In genomic region chr14:26785695-26786094, GRCm38 (mm10) we compare ENCODE assay signal across 12 mouse cellular contexts.
A peak's percentile ranks its signal among the peaks of the same experiment; 100 is the strongest.
DNase-seq lines count a peak whose midpoint lies in the region; ATAC-seq lines count a peak whose summit lies in the region.
"Had no signal": no experiment of that assay in that cellular context is flagged by ENCODE, and none has a peak within 500 bp of the region (broad histone marks: within the 10 kb centered on the region; RNA-seq: fewer than 3 reads in every experiment).

No protein-coding gene starts in this region.

- WGBS in hindbrain, embryonic 11.5 days, result 63% methylated on average over 4 of the region's 4 CpGs
- 57% methylated on average over 4 of the region's 4 CpGs for WGBS in hindbrain, embryonic 16.5 days

- H3K27me3 ChIP-seq in hindbrain, embryonic 11.5 days (ENCODE audit: control insufficient read depth, insufficient read depth, low read length), result no peaks in the 10 kb centered on the region
- H3K27me3 ChIP-seq in hindbrain, embryonic 16.5 days (replicated peaks; ENCODE audit: control insufficient read depth, insufficient read depth, low read length), result no peaks in the 10 kb centered on the region
- H3K27me3 ChIP-seq: liver, embryonic 13.5 days; neural tube, embryonic 12.5 days; stomach, embryonic 15.5 days had no signal

- no peak overlapping the region for H3K27ac ChIP-seq in hindbrain, embryonic 11.5 days (ENCODE audit: low read depth, low read length)
- no peak overlapping the region for H3K27ac ChIP-seq in hindbrain, embryonic 16.5 days (ENCODE audit: low read depth, low read length)
- H3K27ac ChIP-seq: liver, embryonic 13.5 days; neural tube, embryonic 12.5 days; stomach, embryonic 15.5 days had no signal

- no peak overlapping the region for H3K4me3 ChIP-seq in hindbrain, embryonic 11.5 days (ENCODE audit: low read depth, low read length)
- no peak overlapping the region for H3K4me3 ChIP-seq in hindbrain, embryonic 16.5 days (ENCODE audit: low read length)
- H3K4me3 ChIP-seq: liver, embryonic 13.5 days; neural tube, embryonic 12.5 days; stomach, embryonic 15.5 days had no signal

- DNase-seq in adrenal gland, adult 2 months, result peak; percentile 9
- no peak for DNase-seq in adrenal gland, postnatal 4 days (ENCODE audit: low spot score in 2 of 2)
- peak; percentile 6 for DNase-seq in hindbrain, embryonic 11.5 days (ENCODE audit: low spot score)
- peak; percentile 13 for DNase-seq in right cerebral cortex, adult 18-20 months
- DNase-seq in right cerebral cortex, postnatal 36 days (ENCODE audit: low spot score in 2 of 2), result no peak
- no peak for DNase-seq in spleen, postnatal 4 days (ENCODE audit: low spot score in 2 of 2)
- DNase-seq in natural killer cell, adult 2 months (ENCODE audit: low spot score in 2 of 2), result no peak
- DNase-seq: liver, embryonic 13.5 days had no signal

- H3K9ac ChIP-seq in hindbrain, embryonic 11.5 days (ENCODE audit: low read depth, low read length), result no peak overlapping the region
- H3K9ac ChIP-seq in hindbrain, embryonic 16.5 days (ENCODE audit: low read depth, low read length), result no peak overlapping the region
- H3K9ac ChIP-seq: liver, embryonic 13.5 days; neural tube, embryonic 12.5 days; stomach, embryonic 15.5 days had no signal

- no peak overlapping the region for H3K4me2 ChIP-seq in hindbrain, embryonic 11.5 days (replicated peaks; ENCODE audit: low read depth, low read length)
- no peak overlapping the region for H3K4me2 ChIP-seq in hindbrain, embryonic 16.5 days (ENCODE audit: low read length)
- H3K4me2 ChIP-seq: liver, embryonic 13.5 days; neural tube, embryonic 12.5 days; stomach, embryonic 15.5 days had no signal

- ATAC-seq in hindbrain, embryonic 11.5 days (ENCODE audit: low FRiP score), result no peak
- no peak for ATAC-seq in hindbrain, embryonic 16.5 days
- ATAC-seq: activated CD4-positive, CD25-positive, alpha-beta regulatory T cell, adult 4 months had no signal

- no peaks in the 10 kb centered on the region for H3K4me1 ChIP-seq in hindbrain, embryonic 11.5 days (replicated peaks; ENCODE audit: control insufficient read depth, insufficient read depth, low read length)
- no peaks in the 10 kb centered on the region for H3K4me1 ChIP-seq in hindbrain, embryonic 16.5 days (ENCODE audit: control insufficient read depth, insufficient read depth, low read depth, low read length)
- H3K4me1 ChIP-seq: liver, embryonic 13.5 days; neural tube, embryonic 12.5 days; stomach, embryonic 15.5 days had no signal

- 0 out of 2 replicates have a peak, but pooled peaks cover 2% of the 10 kb centered on the region for H3K9me3 ChIP-seq in hindbrain, embryonic 11.5 days (ENCODE audit: control insufficient read depth, low read length)
- no peaks in the 10 kb centered on the region for H3K9me3 ChIP-seq in hindbrain, embryonic 16.5 days (ENCODE audit: control insufficient read depth, low read length)
- H3K9me3 ChIP-seq: liver, embryonic 13.5 days; neural tube, embryonic 12.5 days; stomach, embryonic 15.5 days had no signal

- no peaks in the 10 kb centered on the region for H3K36me3 ChIP-seq in hindbrain, embryonic 11.5 days (ENCODE audit: control insufficient read depth, insufficient read depth, low read length)
- H3K36me3 ChIP-seq in hindbrain, embryonic 16.5 days (ENCODE audit: control insufficient read depth, insufficient read depth, low read length), result no peaks in the 10 kb centered on the region
- H3K36me3 ChIP-seq: liver, embryonic 13.5 days; neural tube, embryonic 12.5 days; stomach, embryonic 15.5 days had no signal

Comparison
In these comparisons a context has a peak if more than half of its experiments do, and no peak if none do; other contexts are left out.
1. DNase-seq: peak in adrenal gland, adult 2 months (single experiment), hindbrain, embryonic 11.5 days (single experiment) and right cerebral cortex, adult 18-20 months (single experiment); none in adrenal gland, postnatal 4 days (0 of 2), right cerebral cortex, postnatal 36 days (0 of 2), spleen, postnatal 4 days (0 of 2) and natural killer cell, adult 2 months (0 of 2).